Mouse (Mus musculus): ENCODE measurements at regions not wholly inside any gene's neighbourhood (a gene's known extent, or its start where the extent isn't known, plus 50 kb on each side); places are given as distances from the start of the nearest gene placed in this dataset.

DNA sequence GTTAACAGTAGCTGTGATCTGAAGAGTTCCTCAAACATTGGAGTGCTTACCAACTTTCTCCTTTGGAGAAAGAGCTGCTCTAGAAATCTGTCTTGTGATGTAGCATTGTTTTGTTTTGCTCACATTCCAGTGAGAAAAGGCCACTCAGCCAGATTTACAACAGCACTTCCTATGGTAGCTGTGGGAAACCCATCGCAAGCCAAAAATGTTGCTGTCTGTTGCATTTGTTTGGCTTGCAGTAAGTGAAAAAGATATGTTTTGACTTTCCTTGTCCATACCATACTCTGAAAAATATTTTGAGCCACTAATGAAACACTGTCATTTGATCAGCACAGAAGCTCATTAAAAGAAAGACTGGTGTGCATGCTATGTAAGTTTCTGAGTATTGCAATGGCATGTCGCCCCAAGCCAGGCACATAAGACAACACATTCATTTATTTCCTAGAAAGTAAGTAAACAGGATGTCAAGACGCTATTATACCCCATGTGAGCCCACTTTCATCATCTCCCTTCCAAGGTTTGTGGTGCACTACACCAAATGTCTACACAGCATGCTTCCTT is 66.2 kb downstream of the Car2 start:
- intact Hi-C loops (cut with DNase I): no loop called here
- no peak for DNase-seq

GRCm38 (mm10) chr3:14952951-14953350 is 66.9 kb downstream of the Car2 start:
- intact Hi-C loops (cut with DNase I): no loop called here
- no peak for DNase-seq

- no peak for DNase-seq
- intact Hi-C loops (cut with DNase I): no loop called here
These were observed 71.4 kb downstream of the Car2 start for GRCm38 (mm10) chr3:14957481-14957880.

DNA sequence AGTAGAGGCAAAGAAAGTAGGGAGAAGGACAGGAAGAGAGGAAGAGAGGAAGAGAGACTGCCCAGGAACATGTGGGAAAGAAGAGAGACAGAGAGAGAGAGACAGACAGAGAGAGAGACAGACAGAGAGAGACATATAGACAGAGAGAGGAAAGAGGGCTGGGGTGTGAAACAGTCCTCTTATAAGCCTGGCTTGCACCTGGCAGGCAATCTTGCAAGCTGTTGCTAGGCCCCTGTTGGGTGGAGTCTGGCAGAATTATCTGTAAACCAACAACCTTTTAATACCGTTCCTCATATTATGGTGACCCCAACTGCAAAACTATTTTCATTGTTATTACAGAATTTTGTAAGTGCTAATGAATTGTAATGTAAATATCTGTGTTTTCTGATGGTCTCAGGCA is 72.2 kb downstream of the Car2 start:
- DNase-seq: no peak
- intact Hi-C loops (cut with DNase I): no loop called here

GRCm38 (mm10) chr3:14959586-14959985 is 73.5 kb downstream of the Car2 start:
- intact Hi-C loops (cut with DNase I): no loop called here
- peak; percentile 5 for DNase-seq

DNA sequence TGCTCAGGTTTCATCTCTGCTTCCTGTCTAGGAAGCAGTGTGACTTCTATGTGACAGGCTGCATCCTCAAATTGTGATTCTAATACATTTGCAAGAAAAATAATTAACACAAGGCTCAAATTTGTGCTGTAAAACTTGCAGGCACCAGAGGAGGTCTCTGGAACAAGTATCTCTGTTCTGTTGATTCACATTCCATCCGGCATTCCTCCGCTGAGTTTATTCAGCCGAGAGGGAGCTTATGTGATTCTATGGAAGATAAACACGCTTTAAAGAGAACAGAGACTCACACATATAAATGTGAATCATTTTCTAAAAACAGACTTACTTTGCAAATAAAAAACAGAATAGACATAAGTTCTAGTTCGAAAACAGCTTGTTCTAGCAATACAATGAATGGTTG is 78.7 kb downstream of the Car2 start:
- DNase-seq: no peak
- intact Hi-C loops (cut with DNase I): no loop called here

DNA sequence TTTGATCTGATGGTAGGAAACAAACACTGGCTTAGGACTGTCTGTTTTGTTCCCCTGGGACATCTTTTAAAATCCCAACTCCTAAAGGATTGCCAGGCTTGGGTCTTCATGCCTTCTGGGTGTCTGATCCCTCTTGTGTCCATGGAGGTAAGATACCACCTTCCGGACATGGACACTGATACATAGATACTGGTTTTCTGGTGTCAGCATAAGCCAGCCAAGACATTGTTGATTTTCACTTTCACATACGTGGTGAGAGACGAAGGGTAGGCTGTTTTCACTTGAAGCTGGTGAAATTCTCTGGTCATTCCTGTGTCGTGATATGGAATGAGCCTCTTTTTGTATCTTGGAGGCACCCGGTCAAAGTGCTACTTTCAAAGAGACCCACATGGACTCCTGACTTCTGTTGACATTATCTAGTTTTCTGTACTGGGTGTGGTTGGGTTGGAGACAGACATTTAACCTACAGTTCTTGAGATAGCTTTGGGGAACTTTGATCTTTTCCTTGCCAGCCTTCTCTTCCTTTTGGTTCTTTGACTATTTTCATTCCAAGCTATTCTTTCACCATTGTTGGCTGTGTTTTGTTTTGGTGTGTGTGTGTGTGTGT is 79.5 kb downstream of the Car2 start:
- DNase-seq: no peak
- intact Hi-C loops (cut with DNase I): no loop called here

DNA sequence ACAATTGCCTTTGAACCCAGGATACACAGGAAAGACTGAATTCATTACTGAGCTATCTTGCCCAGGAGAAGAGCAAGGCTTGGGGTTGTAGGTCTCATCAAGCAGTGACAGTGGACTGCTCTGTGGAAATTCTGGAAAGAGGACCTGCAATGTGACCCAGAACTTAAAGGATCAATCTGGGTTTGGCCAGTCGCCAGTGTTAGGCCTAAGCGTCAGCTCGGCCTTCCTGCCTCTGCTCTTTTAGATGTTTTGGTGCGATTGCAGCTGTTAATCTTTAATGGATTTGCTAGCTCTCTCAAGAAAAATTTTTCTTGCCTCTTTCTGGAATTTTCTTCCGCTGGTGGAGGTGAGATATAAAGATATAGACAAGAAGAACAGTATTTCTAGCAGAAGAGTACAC is 81.2 kb downstream of the Car2 start:
- intact Hi-C loops (cut with DNase I): no loop called here
- DNase-seq: no peak

DNA sequence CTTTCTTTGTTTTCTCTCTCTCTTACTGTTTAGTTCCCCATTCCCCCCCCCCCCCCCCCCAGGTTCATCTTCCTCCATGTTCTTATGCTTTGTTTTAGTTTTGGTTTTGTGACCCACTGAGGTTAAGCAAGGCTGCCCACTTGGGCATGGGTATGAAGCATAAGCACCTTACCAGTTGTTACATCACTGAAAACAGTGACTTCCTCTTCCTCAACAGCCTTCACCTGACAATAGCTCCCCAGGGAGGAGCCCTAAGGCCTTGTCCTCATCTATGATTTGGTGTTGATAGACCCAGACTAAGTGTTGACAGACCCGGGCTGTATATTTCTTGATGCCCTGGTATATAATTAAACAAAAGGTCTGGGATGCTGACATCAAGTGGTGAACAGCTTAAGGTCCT is 82.3 kb downstream of the Car2 start:
- no peak for DNase-seq
- intact Hi-C loops (cut with DNase I): no loop called here

DNA sequence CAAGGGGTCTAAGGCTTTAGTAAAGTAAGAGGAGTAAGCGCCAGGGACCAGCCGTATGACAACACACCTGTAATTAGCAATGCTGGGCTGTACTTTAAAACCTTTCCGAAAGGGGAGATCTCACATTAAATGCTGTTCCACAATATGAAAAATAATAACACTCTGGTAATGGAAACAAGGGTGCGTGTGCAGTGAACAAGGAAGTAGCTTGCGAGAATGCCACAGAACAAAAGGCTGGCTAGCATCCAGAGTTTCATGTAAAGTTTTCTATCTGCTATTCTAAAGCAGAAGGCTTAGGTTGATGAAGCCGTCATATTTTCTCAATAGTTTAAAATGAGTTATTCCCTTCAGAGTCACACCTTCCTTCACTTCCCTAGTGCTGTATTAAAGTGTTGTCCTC is 83.6 kb downstream of the Car2 start:
- intact Hi-C loops (cut with DNase I): no loop called here
- no peak for DNase-seq

DNA sequence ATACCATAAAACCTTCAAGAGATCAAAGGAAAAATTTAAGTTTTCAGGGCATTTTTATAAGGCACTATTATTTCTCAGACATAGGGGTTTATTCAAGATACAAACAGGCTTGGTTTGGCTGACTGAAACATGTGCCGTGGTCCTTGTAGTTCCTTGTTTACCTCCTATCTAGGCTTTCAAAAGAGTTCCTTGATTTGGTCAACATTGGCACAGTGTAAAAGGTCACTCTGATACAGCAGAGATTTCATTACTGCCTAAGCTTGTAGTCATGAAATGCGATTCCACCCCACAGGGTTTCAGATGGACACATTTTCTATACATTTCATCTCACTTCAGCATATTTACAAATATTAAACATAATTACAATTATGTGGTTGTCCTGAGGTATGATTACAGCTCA is 85.6 kb downstream of the Car2 start:
- no peak for DNase-seq
- intact Hi-C loops (cut with DNase I): no loop called here

GRCm38 (mm10) chr3:14974758-14975157 is 88.7 kb downstream of the Car2 start:
- intact Hi-C loops (cut with DNase I): no loop called here
- DNase-seq: no peak

DNA sequence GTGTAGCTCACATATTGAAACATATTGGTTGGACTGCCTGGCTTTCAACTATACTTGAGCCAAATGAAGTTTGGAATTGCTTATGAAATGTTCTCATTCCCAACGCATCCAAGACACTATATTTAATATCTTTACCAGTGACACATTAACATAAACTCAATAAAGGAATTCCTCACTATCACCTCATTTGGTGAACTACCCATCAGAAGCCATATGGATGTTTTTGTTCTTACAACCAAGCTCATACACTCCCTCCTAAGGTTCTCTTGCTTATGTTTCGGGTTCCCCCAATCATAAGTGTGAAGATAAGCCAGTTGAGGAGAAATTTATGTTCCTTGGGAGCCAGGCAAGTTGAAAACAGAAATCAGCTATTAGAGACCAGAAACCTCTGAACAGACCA is 89.1 kb downstream of the Car2 start:
- intact Hi-C loops (cut with DNase I): no loop called here
- DNase-seq: no peak

DNA sequence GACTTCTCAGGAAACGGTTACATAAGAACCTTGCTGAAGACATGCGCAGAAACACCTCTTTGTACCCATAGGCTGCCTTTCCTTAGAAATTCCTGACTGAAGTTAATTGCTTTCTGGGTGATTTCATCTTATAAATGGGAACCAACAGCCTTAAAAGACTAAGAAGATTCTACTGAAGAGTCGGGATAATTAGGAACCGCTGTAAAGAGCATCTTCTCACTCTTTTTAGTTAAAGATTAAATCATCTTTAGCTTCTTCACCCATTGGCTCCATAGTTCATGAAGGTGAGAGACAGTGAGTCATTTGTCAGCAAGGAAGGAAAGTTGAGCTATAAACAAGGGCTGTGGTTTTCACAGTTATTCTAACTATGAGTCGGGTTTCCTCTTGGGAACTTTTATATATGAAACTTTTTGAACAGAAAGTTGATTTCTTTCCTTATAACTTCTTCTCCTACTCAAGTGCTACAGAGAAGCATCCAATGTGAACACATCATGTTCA is 93.1 kb downstream of the Car2 start:
- DNase-seq: no peak
- intact Hi-C loops (cut with DNase I): no loop called here

- intact Hi-C loops (cut with DNase I): no loop called here
- DNase-seq: no peak
These were observed 103.6 kb downstream of the Car2 start for GRCm38 (mm10) chr3:14989635-14990034.

DNA sequence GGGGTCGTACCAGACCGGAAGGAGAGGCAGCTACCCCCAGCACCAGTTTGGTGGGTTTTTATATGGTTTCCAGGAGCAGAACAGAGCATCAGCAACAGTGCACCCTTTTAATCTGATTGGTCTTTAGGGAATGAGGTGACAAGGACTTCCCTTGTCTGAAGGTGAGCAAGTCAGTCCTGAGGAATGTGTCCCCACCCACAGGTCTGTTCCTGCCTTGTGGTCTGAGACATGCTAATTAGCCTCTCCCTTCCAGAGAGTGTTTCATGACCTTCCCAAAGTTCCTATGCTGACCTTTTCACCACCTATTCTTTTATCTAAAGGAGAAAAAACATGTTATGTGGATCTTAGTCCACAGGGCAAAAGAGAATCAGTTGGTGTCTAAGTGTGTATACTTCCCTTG is 107.9 kb downstream of the Car2 start:
- no peak for DNase-seq
- intact Hi-C loops (cut with DNase I): no loop called here

DNA sequence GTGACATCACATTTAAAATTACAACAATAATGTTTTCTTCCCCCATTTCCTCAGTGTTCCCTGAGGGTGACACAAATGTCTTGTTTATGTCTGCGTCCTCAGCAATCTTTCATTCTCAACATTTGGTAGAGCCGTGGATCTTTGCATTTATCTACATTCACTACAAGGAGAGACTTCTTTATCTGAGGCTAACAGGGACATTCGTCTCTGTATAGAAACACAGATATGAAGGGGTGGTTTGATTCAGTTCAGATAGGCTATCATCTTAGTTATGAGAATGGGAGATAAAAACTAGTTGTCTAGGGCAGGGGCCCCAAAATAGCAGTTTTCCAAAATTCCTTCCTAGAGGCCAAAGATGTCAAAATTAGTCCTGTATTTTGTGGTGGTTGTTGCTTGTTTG is 111.2 kb downstream of the Car2 start:
- intact Hi-C loops (cut with DNase I): no loop called here
- no peak for DNase-seq

DNA sequence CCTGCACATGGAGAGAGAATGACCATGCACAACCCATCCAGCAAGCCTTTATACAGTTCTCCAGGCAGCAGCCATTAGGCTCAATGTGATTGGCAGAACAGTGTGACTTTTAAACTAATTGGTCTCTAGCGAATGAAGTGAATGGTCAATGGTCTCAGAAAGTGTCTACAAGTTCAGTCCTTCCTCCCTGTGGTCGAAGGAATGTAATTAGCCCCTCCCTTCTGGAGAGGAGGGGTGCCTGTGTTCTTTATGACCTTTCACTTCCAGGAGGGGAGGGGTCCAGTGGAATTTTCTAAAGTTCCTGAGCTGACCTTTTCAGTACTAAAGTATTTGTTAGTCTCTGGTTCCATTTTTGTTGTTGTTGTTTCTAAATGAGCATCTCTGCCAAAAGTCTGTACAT is 112.4 kb downstream of the Car2 start:
- DNase-seq: no peak
- intact Hi-C loops (cut with DNase I): no loop called here

GRCm38 (mm10) chr3:14999411-14999810 is 113.3 kb downstream of the Car2 start:
- intact Hi-C loops (cut with DNase I): no loop called here

DNA sequence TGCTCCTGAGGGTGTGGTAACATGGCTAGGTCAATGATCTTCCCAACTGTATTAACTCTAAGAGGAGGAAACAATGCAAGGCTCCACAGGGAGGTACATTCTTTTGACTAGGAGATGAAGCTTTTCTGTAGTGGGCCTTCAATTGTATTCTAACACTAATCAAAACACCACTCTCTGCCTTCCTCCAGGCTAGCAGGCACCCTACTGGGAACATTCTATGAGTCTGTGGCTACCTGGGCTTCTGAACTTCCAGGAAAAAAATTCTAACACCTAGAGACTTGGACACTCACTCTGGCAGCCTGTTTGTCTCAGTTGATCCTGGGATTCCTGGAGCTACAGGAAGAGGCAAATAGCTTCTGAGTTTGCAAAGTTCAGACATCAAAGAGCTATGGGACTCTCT is 113.8 kb downstream of the Car2 start:
- intact Hi-C loops (cut with DNase I): no loop called here

More at GRCm38 (mm10) chr3:14999411-14999810, 113.3 kb downstream of the Car2 start:
- DNase-seq: no peak

DNA sequence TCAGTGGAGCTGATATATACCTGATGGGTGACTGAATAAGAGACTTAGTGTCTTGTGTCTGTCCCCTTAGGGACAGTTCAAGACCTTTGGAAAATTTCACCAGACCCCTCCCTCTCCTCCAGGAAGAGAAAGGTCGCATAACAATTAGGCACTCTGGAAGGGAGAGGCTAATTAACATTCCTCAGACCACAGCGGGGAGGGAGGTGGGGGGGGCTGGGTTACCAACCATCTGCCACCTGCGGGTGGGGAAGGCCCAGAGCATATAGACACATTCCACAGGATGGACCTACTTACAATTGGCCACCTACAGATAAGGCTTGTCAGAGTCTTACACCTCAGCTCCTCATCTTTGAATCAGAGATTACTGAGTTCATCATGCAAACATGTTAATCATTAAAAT is 114.6 kb downstream of the Car2 start:
- intact Hi-C loops (cut with DNase I): no loop called here
- DNase-seq: no peak

More for the DNA sequence above, 113.8 kb downstream of the Car2 start:
- no peak for DNase-seq

DNA sequence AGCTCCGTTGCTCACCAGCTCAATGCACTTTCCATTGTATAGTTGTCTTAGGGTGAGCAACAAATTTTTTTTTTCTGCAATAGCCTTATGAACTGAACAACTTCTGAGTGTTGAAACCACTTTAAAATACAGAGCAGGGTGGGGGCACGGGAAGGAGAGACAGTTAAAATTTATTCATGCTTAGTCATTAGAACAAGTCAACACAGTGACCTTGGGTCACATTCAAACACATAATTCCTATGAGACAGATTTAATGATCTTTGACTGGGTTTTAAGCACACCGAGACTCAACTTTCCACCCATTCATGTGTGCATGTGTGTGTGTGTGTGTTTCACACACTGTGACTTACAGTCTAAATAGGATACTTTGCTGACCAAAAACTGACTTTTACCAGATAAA is 121.7 kb downstream of the Car2 start:
- intact Hi-C loops (cut with DNase I): no loop called here
- DNase-seq: no peak

GRCm38 (mm10) chr3:15008501-15008900 is 122.4 kb downstream of the Car2 start:
- intact Hi-C loops (cut with DNase I): no loop called here
- no peak for DNase-seq

All from left cerebral cortex, postnatal 4 days (tissue).